ENCODE assay signal across 8 mouse cellular contexts in the genomic region with DNA sequence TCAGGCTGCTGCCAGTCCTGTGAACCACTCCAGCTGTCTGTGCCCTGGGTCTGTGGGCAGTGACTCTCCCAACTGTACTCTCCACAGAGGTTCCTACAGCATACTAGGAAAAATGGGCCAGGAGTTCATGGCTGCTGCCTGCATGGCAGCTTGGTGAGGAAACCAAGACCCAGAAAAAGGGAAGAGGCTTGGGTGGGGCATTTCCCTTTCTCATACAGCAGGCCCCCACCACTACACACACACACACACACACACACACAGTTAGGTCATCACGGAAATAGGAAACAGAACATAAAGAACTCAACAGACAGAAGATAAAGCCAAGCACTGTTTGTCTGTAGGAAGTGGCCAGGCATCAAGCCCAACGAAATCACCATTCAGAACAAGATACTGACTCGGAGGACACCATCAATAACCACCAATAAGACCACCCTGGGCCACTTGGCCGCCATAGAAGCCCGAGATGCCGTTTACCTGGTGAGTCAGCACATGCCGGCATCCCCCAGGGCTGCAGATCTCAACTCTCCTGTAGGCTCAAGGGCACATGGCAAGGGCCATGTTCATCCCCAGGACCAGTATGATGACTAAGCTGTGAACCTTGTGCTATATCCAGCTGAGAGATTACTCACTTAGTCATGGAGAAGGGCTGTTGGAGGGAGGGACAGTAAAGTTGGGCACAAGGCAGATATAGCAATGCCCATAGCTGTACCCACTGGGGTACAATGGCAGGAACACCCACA. TPM values are rescaled to one million over a fixed set of nuclear protein-coding genes. Genes with fewer than 3 reads are reported as not detected.
A peak's percentile ranks its signal among the peaks of the same experiment; 100 is the strongest.
DNase-seq lines count a peak whose midpoint lies in the region; ATAC-seq and TF ChIP-seq lines count a peak whose summit lies in the region.
"Had no signal": no experiment of that assay in that cellular context is flagged by ENCODE, and none has a peak within 500 bp of the region (broad histone marks: within the 10 kb centered on the region; RNA-seq: fewer than 3 reads in every experiment).

No protein-coding gene starts in this region.

- no peak overlapping the region for H3K9ac ChIP-seq in midbrain, embryonic 15.5 days
- H3K9ac ChIP-seq in hindbrain, embryonic 16.5 days (ENCODE audit: low read depth, low read length) = no peak overlapping the region
- H3K9ac ChIP-seq: limb, embryonic 13.5 days had no signal

- no peak for ATAC-seq in midbrain, embryonic 15.5 days (replicated peaks)
- ATAC-seq in hindbrain, embryonic 16.5 days = no peak

- 88% methylated on average over 7 of the region's 7 CpGs for WGBS in midbrain, embryonic 10.5 days
- WGBS in midbrain, embryonic 15.5 days = 84% methylated on average over 7 of the region's 7 CpGs
- 94% methylated on average over 7 of the region's 7 CpGs for WGBS in hindbrain, embryonic 16.5 days

- no peak overlapping the region for H3K4me2 ChIP-seq in midbrain, embryonic 15.5 days
- no peak overlapping the region for H3K4me2 ChIP-seq in hindbrain, embryonic 16.5 days (ENCODE audit: low read length)
- H3K4me2 ChIP-seq: limb, embryonic 13.5 days had no signal

- no peak for TF ChIP-seq POLR2A in bone marrow macrophage, adult 2 months (IDR thresholded peaks at IDR 0.05; ENCODE audit: borderline replicate concordance, low read depth, low read length)

- peaks cover 6% of the 10 kb centered on the region for H3K4me1 ChIP-seq in midbrain, embryonic 10.5 days
- H3K4me1 ChIP-seq in midbrain, embryonic 15.5 days = no peaks in the 10 kb centered on the region
- peaks cover 30% of the 10 kb centered on the region for H3K4me1 ChIP-seq in bone marrow macrophage, adult 2 months (ENCODE audit: control insufficient read depth, insufficient read depth, low read length)
- H3K4me1 ChIP-seq in hindbrain, embryonic 16.5 days (ENCODE audit: control insufficient read depth, insufficient read depth, low read depth, low read length) = no peaks in the 10 kb centered on the region

- TF ChIP-seq CTCF in bone marrow macrophage, adult 2 months (IDR thresholded peaks at IDR 0.05; ENCODE audit: low read depth, low read length) = no peak

- no peak for DNase-seq in midbrain, embryonic 10.5 days (ENCODE audit: low spot score)
- DNase-seq in lung, postnatal 14 days = peak; percentile 36
- DNase-seq in retina, postnatal 1 day = no peak
- DNase-seq in layer of hippocampus, postnatal 10 days (ENCODE audit: low spot score in 2 of 2) = no peak

- no peak overlapping the region for H3K4me3 ChIP-seq in midbrain, embryonic 10.5 days
- H3K4me3 ChIP-seq in midbrain, embryonic 15.5 days = no peak overlapping the region
- peak overlapping the region; percentile 49 for H3K4me3 ChIP-seq in bone marrow macrophage, adult 2 months (ENCODE audit: insufficient read depth, low read length)
- H3K4me3 ChIP-seq in hindbrain, embryonic 16.5 days (ENCODE audit: low read length) = no peak overlapping the region
- H3K4me3 ChIP-seq: limb, embryonic 13.5 days had no signal

- H3K27ac ChIP-seq in midbrain, embryonic 10.5 days (replicated peaks) = 0 out of 2 replicates have a peak overlapping the region, but pooled peaks have one; percentile 46
- no peak overlapping the region for H3K27ac ChIP-seq in midbrain, embryonic 15.5 days
- peak overlapping the region; percentile 85 for H3K27ac ChIP-seq in bone marrow macrophage, adult 2 months (ENCODE audit: insufficient read depth, low read depth, low read length)
- no peak overlapping the region for H3K27ac ChIP-seq in hindbrain, embryonic 16.5 days (ENCODE audit: low read depth, low read length)
- H3K27ac ChIP-seq: limb, embryonic 13.5 days had no signal

- no peaks in the 10 kb centered on the region for H3K36me3 ChIP-seq in midbrain, embryonic 10.5 days
- no peaks in the 10 kb centered on the region for H3K36me3 ChIP-seq in midbrain, embryonic 15.5 days (replicated peaks)
- H3K36me3 ChIP-seq in hindbrain, embryonic 16.5 days (ENCODE audit: control insufficient read depth, insufficient read depth, low read length) = no peaks in the 10 kb centered on the region
- H3K36me3 ChIP-seq: limb, embryonic 13.5 days had no signal

- H3K9me3 ChIP-seq in midbrain, embryonic 10.5 days (replicated peaks) = no peaks in the 10 kb centered on the region
- no peaks in the 10 kb centered on the region for H3K9me3 ChIP-seq in midbrain, embryonic 15.5 days
- no peaks in the 10 kb centered on the region for H3K9me3 ChIP-seq in hindbrain, embryonic 16.5 days (ENCODE audit: control insufficient read depth, low read length)
- H3K9me3 ChIP-seq: limb, embryonic 13.5 days had no signal

- H3K27me3 ChIP-seq in midbrain, embryonic 10.5 days (ENCODE audit: low read depth, poor library complexity, severe bottlenecking) = no peaks in the 10 kb centered on the region
- H3K27me3 ChIP-seq in midbrain, embryonic 15.5 days (replicated peaks) = no peaks in the 10 kb centered on the region
- H3K27me3 ChIP-seq in hindbrain, embryonic 16.5 days (replicated peaks; ENCODE audit: control insufficient read depth, insufficient read depth, low read length) = no peaks in the 10 kb centered on the region
- H3K27me3 ChIP-seq: limb, embryonic 13.5 days had no signal

RNA-seq across cellular contexts. Expression of a gene that starts 15.9 kb away (rescaled TPM):
- 10.4 and 10.9 TPM in 2 replicates for polyA plus RNA-seq in midbrain, embryonic 10.5 days (2016; fragmentation: Nextera tagmentation; extraction: Ambion mirVana)
- 24.4 and 24.5 TPM in 2 replicates for polyA plus RNA-seq in midbrain, embryonic 15.5 days (2015; fragmentation: Nextera tagmentation; extraction: Ambion mirVana)
- 44.1 and 52.8 TPM in 2 replicates for polyA plus RNA-seq in bone marrow macrophage, adult 2 months (2012; ENCODE audit: insufficient read depth, insufficient read length, missing spikeins)
- polyA plus RNA-seq in hindbrain, embryonic 16.5 days (2015; fragmentation: Nextera tagmentation; extraction: Ambion mirVana) = 29.3 and 30.0 TPM in 2 replicates
- 10 to 100 TPM; 25.2 to 32.7 TPM for total RNA-seq in layer of hippocampus, postnatal 10 days (2021)

RNA-seq across cellular contexts. Expression of a gene that starts 59.2 kb away (rescaled TPM):
- polyA plus RNA-seq in midbrain, embryonic 10.5 days (2016; fragmentation: Nextera tagmentation; extraction: Ambion mirVana) = 0.02 TPM in 1 of 2 replicates, not detected in the other
- 0.39 and 0.43 TPM in 2 replicates for polyA plus RNA-seq in midbrain, embryonic 15.5 days (2015; fragmentation: Nextera tagmentation; extraction: Ambion mirVana)
- 0.32 and 1.2 TPM in 2 replicates for polyA plus RNA-seq in bone marrow macrophage, adult 2 months (2012; ENCODE audit: insufficient read depth, insufficient read length, missing spikeins)
- 0.26 and 0.57 TPM in 2 replicates for polyA plus RNA-seq in hindbrain, embryonic 16.5 days (2015; fragmentation: Nextera tagmentation; extraction: Ambion mirVana)
- under 1 TPM; 0.50 to 0.62 TPM for total RNA-seq in layer of hippocampus, postnatal 10 days (2021)

Comparison
In these comparisons a context has a peak if more than half of its experiments do, and no peak if none do; other contexts are left out.
1. H3K27ac ChIP-seq: peak in midbrain, embryonic 10.5 days (single experiment) and bone marrow macrophage, adult 2 months (single experiment); none in midbrain, embryonic 15.5 days (single experiment) and hindbrain, embryonic 16.5 days (single experiment).